Mouse (Mus musculus) forebrain, embryonic 14.5 days (tissue): ENCODE data around the gene Syde2. TPM values are rescaled to one million over a fixed set of nuclear protein-coding genes. Genes with fewer than 3 reads are reported as not detected.

Experiments
- ATAC-seq: fragments of 200-750 bp; cut with Nextera tagmentation; 2 replicates; pipeline ENCODE4 v1.8.0; 2017; ENCODE audit warnings: mild to moderate bottlenecking, moderate library complexity
- DNase-seq: peaks from one replicate; pipeline ENCODE4 v3.0.0-alpha.2; 2015; ENCODE audit warnings: low spot score
- H3K27ac ChIP-seq: fragments of 300-500 bp; sonication (generic); 2 replicates; pipeline ENCODE4 v1.5.1; 2014; ENCODE audit warnings: low read depth, mild to moderate bottlenecking, control low read depth, low read length, moderate library complexity
- H3K27me3 ChIP-seq: fragments of 300-500 bp; sonication (generic); replicated peaks from 2 replicates; pipeline ENCODE4 v1.6.1; 2014; ENCODE audit warnings: low read length, control low read depth, mixed read lengths; ENCODE audit not compliant: control insufficient read depth, insufficient read depth
- H3K36me3 ChIP-seq: fragments of 300-500 bp; sonication (generic); 2 replicates; pipeline ENCODE4 v1.6.1; 2014; ENCODE audit warnings: low read length, control low read depth; ENCODE audit not compliant: control insufficient read depth, insufficient read depth
- H3K4me1 ChIP-seq: fragments of 300-500 bp; sonication (generic); 2 replicates; pipeline ENCODE4 v1.6.1; 2014; ENCODE audit warnings: antibody characterized with exemption, low read length, control low read depth; ENCODE audit not compliant: control insufficient read depth, insufficient read depth
- H3K4me2 ChIP-seq: fragments of 300-500 bp; sonication (generic); 2 replicates; pipeline ENCODE4 v1.6.1; 2014; ENCODE audit warnings: mild to moderate bottlenecking, control low read depth, low read length
- H3K4me3 ChIP-seq: fragments of 300-500 bp; sonication (generic); 2 replicates; pipeline ENCODE4 v1.5.1; 2014; ENCODE audit warnings: low read depth, low read length, control low read depth
- H3K9ac ChIP-seq: fragments of 300-500 bp; sonication (generic); 2 replicates; pipeline ENCODE4 v1.6.1; 2014; ENCODE audit warnings: mild to moderate bottlenecking, low read length, control low read depth, moderate library complexity
- H3K9me3 ChIP-seq: fragments of 300-500 bp; sonication (generic); replicated peaks from 2 replicates; pipeline ENCODE4 v1.6.1; 2016; ENCODE audit warnings: low read length, control low read depth, mixed read lengths; ENCODE audit not compliant: control insufficient read depth
- WGBS: fragments of 180-500 bp; shearing (Covaris S2); extraction: QIAGEN DNeasy Blood & Tissue Kit; methylation state at CpG from one replicate; pipeline ENCODE4 v1.1.7; 2014; 5-methylcytosine and 5-hydroxymethylcytosine counted together
- polyA plus RNA-seq: library from polyadenylated mRNA; unstranded; fragments of >200 nt; fragmentation: Nextera tagmentation; extraction: Ambion mirVana; gene quantifications from 2 replicates; pipeline ENCODE4 v1.2.1, GENCODE M21; 2014

Syde2 gene
- polyA plus RNA-seq, 1 experiment from 2014 or later = 0.67 TPM

DNA sequence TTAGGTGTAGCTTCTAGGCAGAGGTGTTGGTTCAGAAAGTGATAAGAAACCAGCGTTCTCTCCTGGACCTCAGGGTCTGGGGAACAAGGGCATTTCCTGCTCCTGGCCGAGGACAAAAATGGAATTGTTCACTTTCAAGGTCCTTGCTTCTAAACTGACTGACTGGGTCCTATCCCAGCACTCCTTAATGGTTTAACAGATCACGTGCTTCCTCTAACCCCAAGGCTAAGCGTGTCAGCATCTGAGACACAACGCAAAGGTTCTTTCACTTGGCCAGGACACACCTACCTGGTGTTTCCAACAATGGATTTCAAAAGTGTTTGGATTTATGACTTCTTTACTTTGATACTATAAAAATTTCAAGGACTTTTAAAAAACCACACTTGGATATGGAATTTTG is 62.3 kb downstream of the Syde2 start:
- H3K9ac ChIP-seq = no peak overlapping the region
- no peak overlapping the region for H3K4me3 ChIP-seq
- H3K9me3 ChIP-seq = no peaks in the 10 kb centered on the region
- 95% methylated on average over 5 of the region's 5 CpGs for WGBS
- no peaks in the 10 kb centered on the region for H3K27me3 ChIP-seq
- ATAC-seq (no peak), DNase-seq (no peak)
- peaks cover 6% of the 10 kb centered on the region; the same call in 1 of the 2 replicates for H3K4me1 ChIP-seq
- H3K36me3 ChIP-seq = no peaks in the 10 kb centered on the region
- H3K4me2 ChIP-seq = no peak overlapping the region
- no peak overlapping the region for H3K27ac ChIP-seq

DNA sequence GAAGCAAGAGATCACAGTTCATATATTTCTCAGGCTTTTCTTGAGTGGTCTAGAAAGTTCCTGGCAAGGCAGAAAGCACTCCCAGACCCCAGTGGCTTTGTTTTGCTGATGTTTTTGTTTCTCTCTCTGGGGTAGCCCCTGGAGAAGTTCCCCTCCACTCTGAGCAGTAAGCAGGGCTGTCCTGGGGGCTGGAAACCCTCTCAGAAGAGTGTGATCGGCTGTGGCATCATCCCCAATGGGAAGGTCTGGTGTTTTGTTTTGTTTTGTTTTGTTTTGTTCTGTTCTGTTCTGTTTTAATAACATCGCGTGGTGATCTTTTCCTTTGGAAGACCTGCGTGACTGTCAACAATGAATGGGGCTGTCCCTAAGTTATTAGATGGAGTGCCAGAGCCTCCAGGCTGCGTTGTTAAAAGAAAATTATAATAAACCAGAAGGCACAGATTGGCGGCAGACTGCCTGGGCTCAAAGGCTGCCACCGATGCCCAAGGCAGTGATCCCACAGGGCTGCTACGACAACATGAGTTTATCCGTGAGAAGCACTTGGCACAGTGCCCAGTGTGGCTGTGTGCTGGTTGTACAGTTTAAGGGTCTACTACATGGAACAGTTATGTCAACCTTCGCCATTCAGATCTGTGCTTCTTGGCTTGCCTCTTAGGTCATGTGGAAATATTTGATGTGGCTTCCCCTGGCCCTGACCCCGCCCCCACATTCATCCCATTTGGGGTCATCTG is 63.8 kb downstream of the Syde2 start:
- H3K27me3 ChIP-seq = no peaks in the 10 kb centered on the region
- DNase-seq (peak; percentile 90), ATAC-seq (peak; percentile 92)
- peak overlapping the region; percentile 24; the same call in 1 of the 2 replicates for H3K27ac ChIP-seq
- H3K4me3 ChIP-seq = no peak overlapping the region
- WGBS = 17% methylated on average over 11 of the region's 11 CpGs
- no peaks in the 10 kb centered on the region for H3K36me3 ChIP-seq
- peak overlapping the region; percentile 26 for H3K4me2 ChIP-seq
- no peaks in the 10 kb centered on the region for H3K9me3 ChIP-seq
- no peak overlapping the region for H3K9ac ChIP-seq
- H3K4me1 ChIP-seq = peaks cover 6% of the 10 kb centered on the region; the same call in 1 of the 2 replicates

DNA sequence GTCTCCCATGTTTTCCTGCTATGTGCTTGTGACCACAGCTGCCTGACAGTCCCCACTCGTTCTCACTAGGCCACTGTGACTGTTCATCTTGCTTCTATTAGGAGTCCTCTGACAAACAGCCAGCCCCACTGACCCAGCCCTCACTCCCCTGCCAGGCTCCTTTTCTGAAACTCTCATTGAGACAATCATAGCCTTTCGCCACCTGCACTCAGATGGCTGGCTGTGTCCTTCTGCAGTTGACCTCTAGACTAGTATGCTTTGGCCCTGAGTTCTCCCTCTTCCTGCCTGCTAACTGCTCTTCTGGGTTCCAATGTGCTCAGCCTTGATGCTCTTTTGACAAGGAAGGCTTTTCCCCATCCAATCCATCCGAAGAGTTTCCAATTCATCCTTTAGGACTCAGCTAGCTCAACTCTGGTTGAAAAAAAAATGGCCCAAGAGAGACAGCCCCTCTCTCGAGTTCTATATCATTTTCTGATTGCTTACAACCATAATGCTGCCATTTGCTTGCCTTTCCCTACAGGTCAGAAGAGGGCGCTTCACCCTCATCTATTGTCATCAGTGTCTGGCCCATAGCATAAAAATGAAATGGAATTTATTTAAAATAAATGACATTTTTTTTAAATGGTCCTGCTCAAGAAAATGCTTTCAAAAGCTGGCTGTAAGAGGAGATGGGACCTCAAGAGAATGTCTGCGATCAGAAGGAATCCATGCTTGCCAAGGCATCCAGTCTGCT is 65.6 kb downstream of the Syde2 start:
- no peak for ATAC-seq
- Histone ChIP-seq H3K4me2 (no peak overlapping the region), H3K4me3 (no peak overlapping the region), H3K9ac (no peak overlapping the region), H3K9me3 (no peaks in the 10 kb centered on the region), H3K36me3 (no peaks in the 10 kb centered on the region), H3K4me1 (peaks cover 6% of the 10 kb centered on the region; the same call in 1 of the 2 replicates), H3K27me3 (no peaks in the 10 kb centered on the region), H3K27ac (no peak overlapping the region)
- 72% methylated on average over 6 of the region's 6 CpGs for WGBS
- DNase-seq = no peak

DNA sequence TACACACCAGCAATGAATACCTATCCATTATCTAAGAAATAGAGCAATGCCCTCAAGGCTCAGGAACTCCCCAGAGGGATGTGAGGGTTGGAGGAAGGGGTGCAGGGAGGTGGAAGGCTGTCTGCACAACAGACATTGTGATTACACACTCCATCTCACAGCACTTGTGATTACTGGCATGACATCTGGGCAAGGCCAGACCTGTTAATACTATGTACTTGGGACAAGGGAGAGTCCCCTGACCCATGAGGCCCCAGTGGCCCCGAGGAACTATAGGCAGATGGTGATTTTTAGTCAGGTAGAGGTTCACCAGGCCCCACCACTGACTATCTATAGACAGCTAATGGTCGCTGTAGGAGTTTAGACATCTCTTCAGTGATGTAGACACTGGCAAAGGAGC is 66.2 kb downstream of the Syde2 start:
- Histone ChIP-seq H3K27me3 (no peaks in the 10 kb centered on the region), H3K4me2 (no peak overlapping the region), H3K36me3 (no peaks in the 10 kb centered on the region), H3K9ac (no peak overlapping the region), H3K27ac (no peak overlapping the region), H3K4me3 (no peak overlapping the region), H3K9me3 (no peaks in the 10 kb centered on the region), H3K4me1 (peaks cover 6% of the 10 kb centered on the region; the same call in 1 of the 2 replicates)
- DNase-seq = no peak
- no peak for ATAC-seq
- WGBS = 93% methylated on average over 2 of the region's 2 CpGs

DNA sequence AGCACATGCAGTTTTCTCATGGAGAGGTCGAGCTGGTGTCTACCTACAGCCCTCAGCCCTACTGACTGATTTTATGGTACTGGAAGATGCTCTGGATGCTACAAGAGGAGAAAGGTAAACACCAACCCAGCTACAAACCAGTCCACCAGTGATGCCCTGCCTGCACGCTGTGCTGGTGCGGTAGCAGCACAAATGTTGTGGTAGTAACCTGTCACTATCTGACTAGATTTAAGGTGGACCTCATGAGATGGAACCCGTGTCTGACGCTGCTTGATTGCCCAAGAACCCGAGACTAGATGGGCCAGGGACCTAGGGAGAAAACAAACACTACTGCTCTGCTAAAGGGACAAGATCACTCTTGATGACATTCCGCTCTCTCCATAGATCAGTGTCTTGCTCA is 69.5 kb downstream of the Syde2 start:
- Histone ChIP-seq H3K27me3 (no peaks in the 10 kb centered on the region), H3K4me1 (no peaks in the 10 kb centered on the region), H3K36me3 (no peaks in the 10 kb centered on the region), H3K9ac (no peak overlapping the region), H3K4me2 (no peak overlapping the region), H3K9me3 (no peaks in the 10 kb centered on the region), H3K27ac (no peak overlapping the region), H3K4me3 (no peak overlapping the region)
- no peak for ATAC-seq
- no peak for DNase-seq
- 81% methylated on average over 7 of the region's 7 CpGs for WGBS

DNA sequence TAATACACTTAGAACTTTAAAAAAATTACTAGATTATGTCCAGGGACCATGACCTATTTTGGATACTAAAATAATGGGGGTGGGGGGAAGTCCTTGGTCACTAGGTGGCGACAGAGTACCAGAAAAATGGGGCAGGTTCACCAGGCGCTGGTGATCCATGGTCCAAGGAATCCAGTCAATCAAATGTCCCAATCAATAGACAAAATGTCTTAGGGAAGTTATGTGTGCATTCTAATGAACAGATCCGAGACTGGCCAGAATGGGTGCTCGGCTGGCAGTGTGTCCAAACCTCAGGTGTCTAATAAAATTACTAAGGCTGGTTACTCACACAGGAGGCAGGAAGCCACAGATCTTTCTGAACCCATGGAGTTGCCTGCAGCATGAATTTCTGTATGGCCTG is 70.6 kb downstream of the Syde2 start:
- WGBS = 12% methylated on average over 4 of the region's 4 CpGs
- H3K4me3 ChIP-seq = no peak overlapping the region
- no peaks in the 10 kb centered on the region for H3K27me3 ChIP-seq
- no peaks in the 10 kb centered on the region for H3K36me3 ChIP-seq
- H3K9me3 ChIP-seq = no peaks in the 10 kb centered on the region
- no peaks in the 10 kb centered on the region for H3K4me1 ChIP-seq
- H3K9ac ChIP-seq = no peak overlapping the region
- H3K27ac ChIP-seq = no peak overlapping the region
- no peak overlapping the region for H3K4me2 ChIP-seq
- DNase-seq = peak; percentile 68
- peak; percentile 55; the same call in 1 of the 2 replicates for ATAC-seq

DNA sequence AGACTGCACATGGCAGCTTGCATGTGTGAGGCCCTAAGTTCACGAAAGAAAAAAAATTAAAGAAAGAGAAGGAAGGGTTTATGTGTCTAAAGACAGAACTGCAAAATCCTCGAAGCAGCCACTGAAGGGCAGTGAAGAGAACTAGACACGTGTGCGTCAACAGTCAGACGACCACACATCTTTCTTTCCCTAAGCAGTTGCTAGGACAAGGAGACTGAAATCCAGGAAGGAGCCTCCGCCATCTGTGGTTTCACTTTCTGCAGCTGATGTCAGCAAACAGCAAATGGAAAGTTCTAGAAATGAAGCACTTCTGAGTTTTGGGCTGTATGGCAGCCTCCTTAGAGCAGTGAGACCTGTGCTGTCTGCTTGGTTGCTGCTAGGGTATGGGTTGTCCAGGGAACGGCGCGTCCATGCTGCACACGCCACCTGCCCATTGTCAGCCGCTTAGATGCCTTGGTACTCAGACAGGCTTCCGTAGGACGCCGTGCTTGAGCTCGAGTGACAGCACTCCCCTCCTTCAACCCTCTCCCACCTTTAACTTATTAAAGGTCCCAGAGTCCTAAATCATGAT is 71.8 kb downstream of the Syde2 start:
- WGBS = 83% methylated on average over 15 of the region's 15 CpGs
- Histone ChIP-seq H3K36me3 (no peaks in the 10 kb centered on the region), H3K4me3 (no peak overlapping the region), H3K4me2 (no peak overlapping the region), H3K9ac (no peak overlapping the region), H3K27ac (no peak overlapping the region), H3K9me3 (no peaks in the 10 kb centered on the region), H3K4me1 (no peaks in the 10 kb centered on the region), H3K27me3 (no peaks in the 10 kb centered on the region)
- no peak for DNase-seq
- no peak for ATAC-seq

DNA sequence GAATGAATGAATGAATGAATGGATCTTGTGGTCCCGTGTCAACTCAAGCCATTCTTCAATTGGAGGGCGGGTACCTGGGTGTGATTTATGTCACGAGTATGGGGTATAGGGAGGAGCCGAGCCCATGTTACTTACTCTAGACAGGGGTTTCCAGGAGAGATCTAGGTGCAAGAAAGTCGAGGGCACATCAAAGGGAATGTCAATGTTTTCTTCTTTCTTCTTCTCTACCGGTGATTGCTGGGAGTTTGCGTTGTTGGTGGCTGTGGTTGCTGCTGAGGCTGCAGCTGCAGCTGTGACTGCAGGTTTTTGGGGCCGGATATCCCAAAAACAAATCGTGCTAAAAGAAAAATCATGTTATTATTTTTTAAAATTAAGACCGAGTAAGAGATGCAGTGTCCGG is 75.5 kb downstream of the Syde2 start:
- ATAC-seq (no peak), DNase-seq (no peak)
- 92% methylated on average over 11 of the region's 11 CpGs for WGBS

DNA sequence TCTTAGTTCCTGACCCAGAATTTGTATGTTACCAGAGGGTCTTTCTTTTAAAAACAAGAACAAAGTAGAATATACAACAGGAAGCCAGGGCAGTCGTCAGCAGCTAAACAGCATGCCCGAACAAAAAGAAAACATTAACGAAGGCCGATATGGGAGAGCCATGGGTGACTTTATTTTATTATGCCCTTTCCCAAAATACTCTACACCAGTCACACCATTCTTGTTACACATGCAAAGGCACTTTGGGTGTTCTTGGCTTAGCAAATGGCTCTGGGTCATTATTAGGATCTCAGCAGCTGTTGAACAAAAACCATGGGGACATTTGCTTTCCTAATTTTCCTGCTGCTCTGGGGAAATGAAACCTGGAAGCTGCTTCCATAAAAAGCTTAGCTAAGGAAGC is 81.6 kb downstream of the Syde2 start:
- DNase-seq (no peak), ATAC-seq (no peak)
- Histone ChIP-seq H3K4me1 (no peaks in the 10 kb centered on the region), H3K36me3 (no peaks in the 10 kb centered on the region), H3K9ac (no peak overlapping the region), H3K27me3 (no peaks in the 10 kb centered on the region), H3K27ac (no peak overlapping the region), H3K9me3 (no peaks in the 10 kb centered on the region), H3K4me2 (no peak overlapping the region), H3K4me3 (no peak overlapping the region)
- WGBS = 61% methylated on average over 4 of the region's 4 CpGs

More for the DNA sequence above, 75.5 kb downstream of the Syde2 start:
- Histone ChIP-seq H3K27ac (no peak overlapping the region), H3K27me3 (no peaks in the 10 kb centered on the region), H3K4me1 (no peaks in the 10 kb centered on the region), H3K36me3 (no peaks in the 10 kb centered on the region), H3K4me3 (no peak overlapping the region), H3K9me3 (no peaks in the 10 kb centered on the region), H3K9ac (no peak overlapping the region), H3K4me2 (no peak overlapping the region)
